Mouse (Mus musculus) cerebellum, postnatal 36 days (tissue): ENCODE results near the gene Cd55.
"Not testable (repeated sequence)": the region's sequence is repeated elsewhere in the genome, so short reads cannot be mapped to it uniquely, and the experiment has no call there.

Experiments used
- DNase-seq, 2 experiments: peaks; one replicate each; pipeline ENCODE4 v3.0.0; 2021 to 2022; ENCODE audit warnings: mixed read lengths in 2 of 2

The Cd55 gene

GRCm38 (mm10) chr1:130422033-130422432 is 40.5 kb downstream of the Cd55 start:
- DNase-seq = not testable (repeated sequence)

GRCm38 (mm10) chr1:130397109-130397508 is 65.4 kb downstream of the Cd55 start:
- not testable (repeated sequence) for DNase-seq
